Mouse (Mus musculus) liver, embryonic 15.5 days (tissue): ENCODE measurements around the gene Itpr1. TPM values are rescaled to one million over a fixed set of nuclear protein-coding genes. Genes with fewer than 3 reads are reported as not detected.

Source experiments
- ATAC-seq: fragments of 200-750 bp; cut with Nextera tagmentation; 2 replicates; pipeline ENCODE4 v1.8.0; 2017; ENCODE audit warnings: moderate number of reproducible peaks, mild to moderate bottlenecking, moderate library complexity; ENCODE audit not compliant: insufficient read depth
- H3K27ac ChIP-seq: fragments of 300-500 bp; sonication (generic); replicated peaks from 2 replicates; pipeline ENCODE4 v1.5.1; 2015; ENCODE audit warnings: mild to moderate bottlenecking, inconsistent platforms
- H3K27me3 ChIP-seq: fragments of 300-500 bp; sonication (generic); 2 replicates; pipeline ENCODE4 v1.6.1; 2015; ENCODE audit warnings: mild to moderate bottlenecking, inconsistent platforms
- H3K36me3 ChIP-seq: fragments of 300-500 bp; sonication (generic); replicated peaks from 2 replicates; pipeline ENCODE4 v1.6.1; 2015; ENCODE audit warnings: moderate library complexity, mild to moderate bottlenecking, inconsistent platforms
- H3K4me1 ChIP-seq: fragments of 300-500 bp; sonication (generic); replicated peaks from 2 replicates; pipeline ENCODE4 v1.6.1; 2015; ENCODE audit warnings: inconsistent platforms
- H3K4me2 ChIP-seq: fragments of 300-500 bp; sonication (generic); 2 replicates; pipeline ENCODE4 v1.6.1; 2015; ENCODE audit warnings: moderate library complexity, mild to moderate bottlenecking, inconsistent platforms
- H3K4me3 ChIP-seq: fragments of 300-500 bp; sonication (generic); replicated peaks from 2 replicates; pipeline ENCODE4 v1.5.1; 2015; ENCODE audit warnings: mild to moderate bottlenecking, inconsistent platforms
- H3K9ac ChIP-seq: fragments of 300-500 bp; sonication (generic); 2 replicates; pipeline ENCODE4 v1.6.1; 2015; ENCODE audit warnings: moderate library complexity, mild to moderate bottlenecking, inconsistent platforms
- H3K9me3 ChIP-seq: fragments of 300-500 bp; sonication (generic); replicated peaks from 2 replicates; pipeline ENCODE4 v1.6.1; 2016; ENCODE audit warnings: inconsistent platforms
- WGBS: fragments of 180-500 bp; shearing (Covaris S2); methylation state at CpG from one replicate; pipeline ENCODE4 v1.1.7; 2015; ENCODE audit warnings: mixed read lengths; ENCODE audit not compliant: insufficient replicate concordance; 5-methylcytosine and 5-hydroxymethylcytosine counted together
- polyA plus RNA-seq: library from polyadenylated mRNA; unstranded; fragments of >200 nt; fragmentation: Nextera tagmentation; extraction: Ambion mirVana; gene quantifications from 2 replicates; pipeline ENCODE4 v1.2.1, GENCODE M21; 2015

The Itpr1 gene
- polyA plus RNA-seq, 1 experiment from 2014 or later = 2.1 TPM

DNA sequence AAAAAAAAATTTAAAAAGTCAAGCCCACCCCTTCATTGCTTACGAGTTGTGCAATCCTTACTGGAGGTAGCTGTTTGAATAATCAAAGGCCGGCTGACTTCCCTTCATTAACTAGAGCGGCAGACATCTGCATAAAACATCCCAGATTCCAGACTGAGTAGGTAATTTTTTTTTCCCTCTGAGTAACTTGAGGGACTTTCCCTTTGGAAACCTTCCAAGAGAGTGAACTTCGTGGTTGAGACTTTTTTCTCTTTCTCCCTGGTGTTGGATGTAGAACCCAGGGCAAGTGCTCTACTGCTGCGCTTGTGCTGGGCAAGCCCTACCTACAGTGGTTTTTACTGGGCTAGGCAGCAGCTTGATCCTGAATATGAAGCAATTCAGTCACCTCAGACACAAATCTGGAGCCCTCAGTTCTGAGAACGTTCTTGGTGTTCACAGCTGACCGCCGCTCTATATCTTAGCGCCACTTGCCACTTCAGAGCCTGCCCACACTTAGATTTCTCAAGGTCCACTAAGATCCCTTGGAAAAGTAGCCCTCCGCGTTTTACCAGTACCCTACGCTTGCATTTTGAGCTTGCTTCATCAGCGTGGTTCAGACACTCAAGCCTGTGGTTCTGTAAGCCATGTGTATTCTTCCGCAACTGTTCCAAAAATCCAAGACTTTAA, 244.8 kb downstream of the Itpr1 start:
- Histone ChIP-seq H3K9ac (no peak overlapping the region), H3K27ac (peak overlapping the region; percentile 66; the same call in 1 of the 2 replicates)

DNA sequence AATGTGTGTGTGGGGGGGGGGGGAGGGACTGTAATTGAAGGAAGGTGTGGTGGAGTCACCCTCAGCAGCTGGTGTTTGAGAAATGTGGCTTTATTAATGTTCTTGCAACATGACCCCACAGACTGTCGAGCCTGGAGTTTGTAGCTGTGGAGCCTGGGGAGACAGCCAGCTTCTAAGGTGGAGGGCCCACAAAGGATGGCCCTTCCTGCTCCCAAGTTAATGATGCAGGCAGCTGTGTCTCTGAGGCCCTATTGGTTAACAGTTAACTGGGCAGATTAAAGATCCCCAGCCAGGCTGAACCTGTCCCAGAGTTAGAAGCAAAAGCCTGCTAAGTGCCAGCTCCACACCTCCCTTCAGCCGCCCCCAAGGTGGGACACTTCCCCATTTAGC, 245.3 kb downstream of the Itpr1 start:
- Histone ChIP-seq H3K4me3 (no peak overlapping the region), H3K27ac (0 out of 2 replicates have a peak overlapping the region, but pooled peaks have one; percentile 66), H3K9ac (no peak overlapping the region), H3K36me3 (no peaks in the 10 kb centered on the region), H3K9me3 (no peaks in the 10 kb centered on the region), H3K4me2 (no peak overlapping the region), H3K4me1 (peaks cover 10% of the 10 kb centered on the region), H3K27me3 (no peaks in the 10 kb centered on the region)
- no peak for ATAC-seq
- 61% methylated on average over 2 of the region's 2 CpGs for WGBS

More for the DNA sequence above, 244.8 kb downstream of the Itpr1 start:
- Histone ChIP-seq H3K36me3 (no peaks in the 10 kb centered on the region), H3K27me3 (no peaks in the 10 kb centered on the region), H3K4me1 (peaks cover 10% of the 10 kb centered on the region), H3K4me3 (no peak overlapping the region), H3K9me3 (no peaks in the 10 kb centered on the region), H3K4me2 (no peak overlapping the region)
- 67% methylated on average over 14 of the region's 14 CpGs for WGBS
- no peak for ATAC-seq

DNA sequence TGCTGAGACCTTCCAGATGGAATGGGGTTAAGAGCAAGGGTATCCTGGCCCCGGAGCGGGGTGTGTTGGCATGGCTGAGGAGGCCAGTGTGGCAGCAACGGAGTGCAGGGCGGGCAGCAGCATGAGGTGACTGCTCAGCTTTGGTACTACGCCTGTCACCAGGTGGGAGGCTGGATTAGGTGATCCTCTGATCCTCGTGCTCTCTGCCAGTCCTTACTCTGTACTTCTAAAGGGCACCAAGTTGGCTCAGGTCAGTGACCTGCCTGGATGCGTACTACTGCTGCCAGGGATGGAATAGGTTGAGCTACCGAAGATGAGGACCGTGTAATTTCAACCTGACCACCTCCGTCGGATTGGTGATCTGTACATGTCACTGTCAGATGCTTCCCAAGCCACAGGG, 245.9 kb downstream of the Itpr1 start:
- no peaks in the 10 kb centered on the region for H3K27me3 ChIP-seq
- H3K9me3 ChIP-seq = no peaks in the 10 kb centered on the region
- no peak overlapping the region for H3K27ac ChIP-seq
- peaks cover 10% of the 10 kb centered on the region for H3K4me1 ChIP-seq
- H3K9ac ChIP-seq = no peak overlapping the region
- WGBS = 80% methylated on average over 11 of the region's 11 CpGs
- H3K4me2 ChIP-seq = no peak overlapping the region
- H3K4me3 ChIP-seq = no peak overlapping the region
- H3K36me3 ChIP-seq = no peaks in the 10 kb centered on the region
- ATAC-seq = no peak

DNA sequence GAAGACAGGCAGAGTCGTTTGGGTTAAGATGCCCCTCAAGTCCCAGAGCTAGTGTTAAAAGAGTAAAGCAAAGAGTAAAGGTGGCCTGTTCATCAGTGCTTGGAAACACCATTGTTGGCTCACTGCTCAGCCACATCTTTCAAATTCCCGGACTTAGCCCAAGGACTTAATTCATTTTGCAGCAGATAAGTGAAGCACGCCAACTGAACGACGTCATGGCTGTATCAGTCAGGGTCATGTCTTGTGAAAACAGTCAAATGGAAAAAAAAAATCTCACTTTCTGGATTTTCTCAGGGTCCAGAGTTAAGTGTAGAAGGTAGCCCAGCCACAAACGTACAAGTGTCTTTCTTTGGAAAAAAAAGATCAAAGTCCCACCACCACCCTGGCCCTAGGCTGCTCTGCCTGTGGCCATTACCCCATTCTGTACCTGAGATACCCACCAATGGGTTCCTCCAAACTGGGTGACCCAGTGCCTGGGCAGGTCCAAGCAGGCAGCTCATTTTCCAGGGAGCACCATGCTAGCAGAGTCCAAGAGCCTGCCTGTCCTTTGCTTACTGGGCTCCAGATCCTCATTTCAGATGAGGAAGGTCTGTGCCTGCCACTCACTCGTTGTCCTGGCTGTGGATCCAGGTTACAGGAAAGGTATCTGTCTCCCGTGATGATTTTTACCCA, 251.5 kb downstream of the Itpr1 start:
- Histone ChIP-seq H3K36me3 (no peaks in the 10 kb centered on the region), H3K4me3 (no peak overlapping the region), H3K4me1 (no peaks in the 10 kb centered on the region), H3K27me3 (no peaks in the 10 kb centered on the region), H3K27ac (no peak overlapping the region), H3K9ac (no peak overlapping the region), H3K9me3 (no peaks in the 10 kb centered on the region), H3K4me2 (no peak overlapping the region)
- WGBS = 69% methylated on average over 8 of the region's 8 CpGs
- no peak for ATAC-seq

DNA sequence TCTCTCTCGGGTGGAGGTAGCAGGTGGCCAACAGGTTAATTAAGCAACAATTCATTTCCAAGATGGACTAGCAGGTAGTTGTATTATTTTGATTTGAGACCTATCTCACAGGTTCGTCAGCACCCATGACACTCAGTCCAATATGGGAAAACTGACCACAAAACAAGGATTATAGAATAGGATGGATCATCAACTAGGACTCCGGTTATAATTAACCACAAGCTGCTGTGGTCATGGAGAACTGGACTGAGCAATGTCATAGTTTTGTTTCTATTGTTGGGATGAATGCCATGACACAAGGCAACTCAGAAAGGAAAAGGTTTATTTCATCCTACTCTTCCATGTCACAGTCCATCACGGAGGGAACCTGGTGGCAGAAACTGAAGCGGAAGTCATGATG, 252.3 kb downstream of the Itpr1 start:
- no peaks in the 10 kb centered on the region for H3K36me3 ChIP-seq
- no peaks in the 10 kb centered on the region for H3K27me3 ChIP-seq
- no peak overlapping the region for H3K9ac ChIP-seq
- WGBS = 70% methylated on average over 5 of the region's 5 CpGs
- no peak overlapping the region for H3K27ac ChIP-seq
- no peak overlapping the region for H3K4me3 ChIP-seq
- no peak for ATAC-seq
- no peaks in the 10 kb centered on the region for H3K9me3 ChIP-seq
- H3K4me1 ChIP-seq = no peaks in the 10 kb centered on the region
- no peak overlapping the region for H3K4me2 ChIP-seq

DNA sequence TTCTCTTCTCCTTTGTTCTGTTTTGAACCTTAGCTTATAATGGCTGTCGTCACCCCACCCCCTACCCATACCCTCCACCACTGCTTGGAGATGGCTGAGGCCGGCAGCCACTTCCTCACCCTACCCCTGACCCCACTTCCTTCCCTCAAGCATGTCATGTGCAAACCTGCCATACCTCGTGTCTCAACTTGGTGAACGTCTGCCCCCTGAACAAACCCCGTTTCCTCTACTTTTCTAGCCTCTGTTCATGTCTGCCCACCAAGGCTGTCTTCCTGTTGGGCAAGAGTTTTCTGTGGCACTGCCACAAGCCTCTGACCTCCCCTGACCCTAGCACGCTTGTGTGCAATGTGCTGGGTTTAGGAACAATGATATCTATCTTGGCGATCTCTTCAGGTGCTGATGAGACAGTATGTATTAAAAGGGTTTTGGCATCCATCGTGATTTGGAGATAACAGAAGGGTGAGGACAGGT, 253.2 kb downstream of the Itpr1 start:
- no peak overlapping the region for H3K4me3 ChIP-seq
- H3K9ac ChIP-seq = no peak overlapping the region
- H3K9me3 ChIP-seq = no peaks in the 10 kb centered on the region
- H3K4me2 ChIP-seq = no peak overlapping the region
- H3K27me3 ChIP-seq = no peaks in the 10 kb centered on the region
- H3K27ac ChIP-seq = no peak overlapping the region
- no peaks in the 10 kb centered on the region for H3K36me3 ChIP-seq
- H3K4me1 ChIP-seq = peaks cover 1% of the 10 kb centered on the region; the same call in 1 of the 2 replicates
- 0 out of 2 replicates have a peak, but pooled peaks have one; percentile 20 for ATAC-seq
- 35% methylated on average over 8 of the region's 8 CpGs for WGBS

DNA sequence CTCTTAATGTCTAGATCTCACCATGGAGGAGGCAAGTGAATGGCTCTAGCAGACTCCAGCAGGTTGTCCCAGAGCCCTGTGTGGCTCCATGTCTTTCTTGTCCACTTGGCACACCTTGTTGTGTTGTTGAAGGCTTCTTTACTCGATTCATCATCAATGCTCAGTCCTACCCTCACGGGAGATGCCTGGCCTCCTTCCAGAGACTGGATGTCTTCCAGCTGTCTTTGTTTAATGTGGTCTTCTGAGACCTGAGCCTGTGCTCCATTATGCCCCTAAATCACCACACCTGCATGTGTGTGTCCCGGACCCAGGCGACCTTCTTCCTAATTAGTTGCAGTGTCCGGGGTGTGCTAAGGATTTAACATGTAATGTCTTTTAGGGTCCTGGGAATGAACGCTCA, 254.7 kb downstream of the Itpr1 start:
- Histone ChIP-seq H3K4me2 (no peak overlapping the region), H3K27ac (no peak overlapping the region), H3K4me3 (no peak overlapping the region), H3K36me3 (no peaks in the 10 kb centered on the region), H3K9ac (no peak overlapping the region), H3K9me3 (no peaks in the 10 kb centered on the region), H3K4me1 (peaks cover 8% of the 10 kb centered on the region; the same call in 1 of the 2 replicates), H3K27me3 (no peaks in the 10 kb centered on the region)
- ATAC-seq = no peak
- 60% methylated on average over 6 of the region's 6 CpGs for WGBS

DNA sequence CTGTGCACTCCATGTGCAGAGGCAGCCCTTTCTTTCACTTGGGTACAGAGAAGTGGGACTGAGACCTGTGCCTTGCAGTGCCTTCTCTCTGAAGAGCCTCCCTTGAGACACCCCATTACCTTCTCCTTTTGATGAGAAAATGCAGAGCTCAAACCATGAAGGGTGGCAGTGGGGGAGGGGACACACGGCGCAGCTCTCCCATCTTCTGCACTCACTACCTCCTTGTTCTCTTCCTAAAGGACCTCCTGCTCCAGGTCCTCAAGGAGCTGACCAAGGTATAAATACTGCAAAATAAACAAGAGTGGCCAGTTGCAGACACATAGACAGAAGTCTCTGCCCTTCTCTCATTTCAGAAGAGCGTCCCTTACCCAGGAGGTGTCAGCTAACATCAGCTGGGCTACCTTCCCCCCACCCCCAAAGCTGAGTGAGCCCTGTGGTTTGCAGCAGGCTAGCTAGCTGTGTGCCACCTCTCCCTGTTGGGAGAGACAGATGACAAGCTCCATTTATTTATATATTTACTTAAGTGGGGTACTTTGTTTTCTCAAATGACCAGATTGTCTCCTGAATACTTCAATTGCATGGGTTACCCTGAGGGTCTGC, 255.4 kb downstream of the Itpr1 start:
- no peak overlapping the region for H3K9ac ChIP-seq
- no peaks in the 10 kb centered on the region for H3K36me3 ChIP-seq
- no peak for ATAC-seq
- H3K27me3 ChIP-seq = no peaks in the 10 kb centered on the region
- H3K4me1 ChIP-seq = peaks cover 13% of the 10 kb centered on the region; the same call in 1 of the 2 replicates
- H3K9me3 ChIP-seq = no peaks in the 10 kb centered on the region
- no peak overlapping the region for H3K27ac ChIP-seq
- H3K4me2 ChIP-seq = no peak overlapping the region
- H3K4me3 ChIP-seq = no peak overlapping the region
- 56% methylated on average over 3 of the region's 3 CpGs for WGBS

DNA sequence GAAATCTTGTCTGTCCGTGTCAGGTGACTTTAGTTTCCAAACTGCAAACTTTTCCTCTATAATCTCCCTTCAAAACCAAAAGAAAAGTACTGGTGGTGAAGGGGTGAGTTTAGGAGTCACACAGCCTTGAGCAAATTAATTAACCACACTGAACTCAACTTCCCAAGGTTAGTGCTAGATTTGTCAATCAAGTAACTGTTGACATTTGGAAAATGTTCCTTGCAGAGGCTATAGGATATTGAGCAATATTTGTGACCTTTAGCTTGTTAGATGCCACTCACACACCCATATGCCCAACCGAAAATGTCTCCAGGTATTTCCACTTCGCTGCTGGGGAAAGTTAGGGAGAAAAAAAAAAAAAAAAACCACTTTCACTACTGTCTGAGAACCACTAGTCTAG, 259.0 kb downstream of the Itpr1 start:
- H3K4me2 ChIP-seq = no peak overlapping the region

DNA sequence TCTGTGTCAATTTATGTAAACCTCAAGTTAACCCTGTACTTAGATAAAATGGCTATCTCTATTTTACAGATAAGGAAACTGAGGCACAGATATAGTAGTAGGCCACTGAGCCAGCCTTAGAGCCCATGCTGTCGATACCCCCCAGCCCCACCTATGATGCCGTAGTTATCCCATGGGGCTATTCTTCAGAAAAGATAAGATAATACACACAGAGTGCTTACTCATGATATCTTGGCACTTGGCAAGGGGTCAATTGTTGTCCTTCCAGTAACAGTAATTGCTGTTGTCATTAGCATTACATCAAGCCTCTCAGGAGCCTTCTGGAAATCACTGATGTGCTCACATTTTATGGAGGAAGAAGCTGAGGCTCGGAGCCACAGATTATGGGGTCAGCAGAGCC, 259.9 kb downstream of the Itpr1 start:
- 50% methylated on average over 3 of the region's 3 CpGs for WGBS
- H3K36me3 ChIP-seq = no peaks in the 10 kb centered on the region
- no peak for ATAC-seq

More for the DNA sequence above, 259.0 kb downstream of the Itpr1 start:
- no peak overlapping the region for H3K9ac ChIP-seq
- H3K27me3 ChIP-seq = no peaks in the 10 kb centered on the region
- peaks cover 18% of the 10 kb centered on the region for H3K4me1 ChIP-seq
- 58% methylated on average over 3 of the region's 3 CpGs for WGBS
- H3K9me3 ChIP-seq = no peaks in the 10 kb centered on the region
- no peaks in the 10 kb centered on the region for H3K36me3 ChIP-seq
- H3K27ac ChIP-seq = 0 out of 2 replicates have a peak overlapping the region, but pooled peaks have one; percentile 2
- no peak overlapping the region for H3K4me3 ChIP-seq
- ATAC-seq = no peak

DNA sequence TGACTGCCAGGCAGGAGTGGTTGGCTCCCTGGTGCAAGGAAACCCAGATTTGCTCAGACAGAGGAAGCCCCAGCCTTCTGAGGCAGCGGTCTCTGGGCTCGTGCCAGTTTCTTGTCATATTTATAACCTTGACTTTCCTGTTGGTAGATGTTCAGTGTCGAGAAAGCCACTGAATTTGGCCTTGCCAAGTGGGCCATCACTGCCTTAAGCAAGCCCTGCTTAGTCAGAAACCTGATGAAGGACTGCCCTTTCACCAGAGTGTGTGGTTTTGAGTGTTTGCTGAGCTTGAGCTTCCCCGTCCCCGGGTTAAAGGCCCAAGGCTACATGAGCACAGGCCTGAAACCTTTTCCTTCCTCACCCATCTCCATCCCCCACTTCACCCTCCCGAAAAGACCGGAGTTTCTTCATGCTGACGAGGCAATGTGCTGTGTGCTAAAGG, 263.9 kb downstream of the Itpr1 start:
- Histone ChIP-seq H3K27ac (peak overlapping the region; percentile 45; the same call in 1 of the 2 replicates), H3K4me1 (peaks cover 18% of the 10 kb centered on the region), H3K9ac (no peak overlapping the region), H3K9me3 (no peaks in the 10 kb centered on the region), H3K4me3 (no peak overlapping the region), H3K4me2 (no peak overlapping the region), H3K27me3 (no peaks in the 10 kb centered on the region), H3K36me3 (no peaks in the 10 kb centered on the region)
- peak; percentile 41; the same call in 1 of the 2 replicates for ATAC-seq
- 35% methylated on average over 8 of the region's 8 CpGs for WGBS

More for the DNA sequence above, 259.9 kb downstream of the Itpr1 start:
- Histone ChIP-seq H3K27me3 (no peaks in the 10 kb centered on the region), H3K4me1 (peaks cover 24% of the 10 kb centered on the region), H3K9me3 (no peaks in the 10 kb centered on the region), H3K4me3 (no peak overlapping the region), H3K4me2 (no peak overlapping the region), H3K9ac (no peak overlapping the region), H3K27ac (no peak overlapping the region)
